Mouse (Mus musculus) adrenal gland, adult (tissue): ENCODE measurements around the gene Mylip.

Experiments
- DNase-seq, 2 experiments: peaks; one replicate each; pipeline ENCODE4 v3.0.0; 2022 to 2023; ENCODE audit warnings: low spot score in 1 of 2; ENCODE audit not compliant: inconsistent age in 2 of 2

Gene Mylip

GRCm38 (mm10) chr13:45390962-45391853 lies 1.7 kb downstream of the Mylip start:
- DNase-seq: peak; percentile 18 to 56

GRCm38 (mm10) chr13:45391854-45392454 lies 2.4 kb downstream of the Mylip start:
- DNase-seq: peak; percentile 28 to 60

DNA sequence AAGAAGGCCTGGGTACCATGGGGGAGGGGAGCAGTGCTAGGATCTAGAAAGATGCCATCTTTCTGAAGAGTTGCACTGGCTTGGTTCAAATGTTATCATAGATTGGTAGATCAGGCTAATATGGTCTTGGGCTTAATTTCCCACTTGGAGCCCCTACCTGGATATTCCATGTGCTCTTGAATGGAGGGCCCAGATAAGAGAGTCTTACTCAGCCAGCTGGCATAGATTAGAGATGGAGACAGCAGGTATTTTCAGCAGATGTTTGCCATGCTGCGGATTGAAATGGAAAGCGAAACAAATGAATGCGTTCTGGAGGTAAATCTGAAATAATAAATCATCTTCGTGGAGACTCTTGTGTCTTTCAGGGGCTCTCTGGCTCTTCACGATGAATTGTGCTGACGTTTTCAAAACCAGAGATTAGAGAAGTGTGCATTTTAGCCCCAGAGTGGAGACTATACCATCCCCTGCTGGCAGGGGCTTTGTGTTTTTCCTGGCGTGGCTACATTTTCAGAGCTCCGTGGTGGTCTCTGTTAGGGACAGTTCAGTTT lies 4.8 kb downstream of the Mylip start:
- DNase-seq: no peak

DNA sequence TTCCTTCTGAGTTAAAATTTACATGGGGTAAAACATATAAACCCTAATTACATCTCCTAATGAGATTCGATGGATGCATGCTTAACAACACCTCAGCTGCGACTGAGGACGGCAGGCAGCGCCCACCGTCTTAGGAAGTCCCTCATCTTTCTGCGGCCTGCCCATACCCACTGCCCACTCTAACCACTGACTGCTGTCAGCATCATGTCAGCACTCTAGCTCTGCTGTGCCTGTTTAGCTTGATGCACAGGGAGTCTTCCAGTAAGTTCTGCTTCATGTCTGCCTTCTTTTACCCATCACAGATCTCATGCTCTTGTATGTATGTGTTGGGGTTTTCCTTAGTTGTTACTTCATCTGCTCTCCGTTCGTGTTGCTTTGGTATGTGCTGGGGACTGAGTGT lies 7.2 kb downstream of the Mylip start:
- no peak for DNase-seq

- DNase-seq: no peak
Measured at GRCm38 (mm10) chr13:45397240-45397639, 7.7 kb downstream of the Mylip start.

- no peak for DNase-seq
Measured at GRCm38 (mm10) chr13:45397896-45398805, 8.6 kb downstream of the Mylip start.

GRCm38 (mm10) chr13:45400700-45401099 lies 11.2 kb downstream of the Mylip start:
- no peak for DNase-seq

- DNase-seq: no peak
Measured at GRCm38 (mm10) chr13:45401816-45402215, 12.3 kb downstream of the Mylip start.

GRCm38 (mm10) chr13:45402316-45403039 lies 12.9 kb downstream of the Mylip start:
- DNase-seq: no peak

DNA sequence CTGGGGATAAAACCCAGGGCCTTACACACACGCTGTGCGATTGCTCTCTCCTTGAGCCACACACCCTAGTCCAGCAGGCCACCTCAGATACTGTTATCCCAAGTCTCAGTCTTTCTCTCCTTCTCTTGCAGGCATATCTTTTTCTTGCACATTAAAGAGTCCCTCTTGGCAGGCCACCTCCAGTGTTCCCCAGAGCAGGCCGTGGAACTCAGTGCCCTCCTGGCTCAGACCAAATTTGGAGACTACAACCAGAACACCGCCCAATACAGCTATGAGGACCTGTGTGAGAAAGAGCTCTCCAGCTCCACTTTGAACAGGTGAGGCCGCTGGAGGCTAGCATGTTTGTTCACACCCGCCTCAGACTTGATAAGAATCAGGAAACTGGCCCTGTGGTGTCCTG lies 14.7 kb downstream of the Mylip start:
- DNase-seq: no peak

GRCm38 (mm10) chr13:45405194-45405810 lies 15.8 kb downstream of the Mylip start:
- DNase-seq: no peak

- DNase-seq: no peak
Measured at GRCm38 (mm10) chr13:45406289-45406688, 16.7 kb downstream of the Mylip start.

DNA sequence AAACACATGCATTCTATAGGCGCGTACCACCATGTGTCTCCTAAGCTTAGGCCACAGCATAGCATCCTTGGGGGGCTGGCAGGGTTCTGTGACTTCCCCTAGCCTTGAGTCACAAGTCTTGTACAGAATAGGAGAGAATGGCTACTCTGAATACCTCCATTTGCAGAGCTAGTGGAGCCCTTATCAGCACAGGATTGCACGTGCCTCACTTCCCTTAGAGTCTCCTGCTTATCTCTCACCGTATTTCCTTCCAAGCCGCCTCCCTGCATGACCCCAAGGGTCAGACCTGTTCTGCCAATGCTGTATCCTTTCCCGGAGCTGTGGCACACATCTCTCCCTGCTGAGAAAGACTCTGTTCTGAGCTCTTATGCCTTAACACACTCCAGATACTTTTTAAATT lies 17.2 kb downstream of the Mylip start:
- no peak for DNase-seq

GRCm38 (mm10) chr13:45410936-45411335 lies 21.4 kb downstream of the Mylip start:
- DNase-seq: no peak

GRCm38 (mm10) chr13:45413066-45413465 lies 23.5 kb downstream of the Mylip start:
- no peak for DNase-seq

DNA sequence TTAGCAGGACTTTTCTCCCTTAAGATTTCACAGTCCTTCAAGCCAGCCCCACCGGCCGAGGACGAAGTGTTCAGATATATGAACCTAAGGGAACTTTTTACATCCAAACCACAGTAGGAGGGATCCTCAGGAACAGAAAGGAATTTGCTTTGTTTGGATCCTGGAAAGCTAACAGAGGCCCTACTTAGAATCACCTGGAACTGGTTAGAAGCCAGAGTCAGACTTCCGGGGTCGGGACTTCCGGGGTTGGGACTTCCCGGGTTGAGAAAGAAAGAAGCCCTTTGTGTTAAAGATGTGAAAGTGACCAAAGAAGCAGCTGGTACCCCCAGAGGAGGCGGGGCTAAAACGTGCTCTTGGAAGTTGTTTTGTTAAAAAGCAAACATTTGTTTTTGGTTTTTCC lies 24.5 kb downstream of the Mylip start:
- no peak for DNase-seq

DNA sequence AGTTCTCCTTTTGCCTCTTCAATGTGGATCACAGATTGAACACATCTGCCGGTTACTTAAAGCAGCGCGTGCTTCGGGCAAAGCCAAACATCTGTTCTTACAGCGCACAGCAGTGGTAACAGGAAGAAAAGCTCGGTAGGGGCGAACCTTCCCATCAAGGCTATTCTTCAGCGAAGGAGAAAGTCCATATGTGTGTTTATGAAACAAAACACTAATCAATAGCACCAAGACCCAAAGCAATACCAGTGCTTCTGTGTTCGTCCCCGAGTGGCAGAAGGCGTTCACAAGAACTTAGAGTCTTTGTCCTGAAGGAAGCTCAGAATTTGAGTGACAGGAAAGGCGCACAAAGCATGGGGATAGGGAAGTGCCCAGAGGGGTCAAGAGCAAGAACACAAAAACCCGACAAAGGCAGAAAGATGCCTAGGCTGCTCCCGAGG lies 27.1 kb downstream of the Mylip start:
- DNase-seq: no peak

GRCm38 (mm10) chr13:45418986-45419385 lies 29.4 kb downstream of the Mylip start:
- DNase-seq: no peak

DNA sequence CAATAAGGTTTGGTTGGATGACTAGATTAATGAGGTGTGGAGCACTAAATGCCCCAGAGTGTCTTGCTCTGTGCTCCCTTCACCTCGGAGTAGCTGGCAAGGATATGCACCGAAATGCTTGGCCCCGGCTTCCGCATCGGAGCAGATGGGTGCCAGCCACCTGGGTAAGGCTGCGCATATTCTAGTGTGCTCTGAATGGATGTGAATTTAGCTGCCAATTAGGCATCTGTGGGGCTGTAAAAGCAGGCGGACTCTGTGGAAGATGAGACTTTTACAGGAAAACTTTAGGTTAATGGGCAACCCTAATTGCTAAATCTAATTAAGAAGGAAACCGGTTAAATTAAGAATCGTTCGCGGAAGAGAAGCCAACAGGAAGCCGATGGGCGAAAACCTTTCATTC lies 32.7 kb downstream of the Mylip start:
- no peak for DNase-seq

- no peak for DNase-seq
Measured at GRCm38 (mm10) chr13:45422709-45423108, 33.2 kb downstream of the Mylip start.
